Mouse (Mus musculus): ENCODE measurements at regions not wholly inside any gene's neighbourhood (a gene's known extent, or its start where the extent isn't known, plus 50 kb on each side); places are given as distances from the start of the nearest gene placed in this dataset.

GRCm38 (mm10) chr6:61128211-61128610, 51.9 kb upstream of the Ccser1 start:
- TF ChIP-seq CTCF (conservative IDR thresholded peaks at IDR 0.05; ENCODE audit: low read length) (no peak), POU5F1 (IDR thresholded peaks at IDR 0.05; ENCODE audit: borderline replicate concordance, low read length) (no peak), NANOG (IDR thresholded peaks at IDR 0.05; ENCODE audit: borderline replicate concordance, low read length) (no peak)
